Mouse (Mus musculus) embryonic fibroblast, embryonic 13.5 days (primary cell): Measurements from ENCODE around the gene Zgpat. TPM values are rescaled to one million over a fixed set of nuclear protein-coding genes. Genes with fewer than 3 reads are reported as not detected.

Experiments
- H3K27ac ChIP-seq: 2 replicates; pipeline ENCODE4 v1.5.1; 2012; ENCODE audit warnings: low read length, control low read depth, inconsistent platforms; ENCODE audit not compliant: insufficient read depth
- H3K4me1 ChIP-seq: 2 replicates; pipeline ENCODE4 v1.6.1; 2011; ENCODE audit warnings: low read length; ENCODE audit not compliant: control insufficient read depth, insufficient read depth
- H3K4me3 ChIP-seq: 2 replicates; pipeline ENCODE4 v1.5.1; 2011; ENCODE audit warnings: mild to moderate bottlenecking, control low read depth, low read length; ENCODE audit not compliant: insufficient read depth
- CTCF ChIP-seq: IDR thresholded peaks from 2 replicates; pipeline ENCODE4 v1.5.1; 2011; ENCODE audit warnings: mild to moderate bottlenecking, control low read depth, low read length, moderate library complexity, borderline replicate concordance; ENCODE audit not compliant: insufficient read depth
- POLR2A ChIP-seq: IDR thresholded peaks from 2 replicates; pipeline ENCODE4 v1.6.1; 2011; ENCODE audit warnings: low read depth, mild to moderate bottlenecking, control low read depth, low read length, moderate library complexity
- polyA plus RNA-seq: library from polyadenylated mRNA; stranded (reverse); fragments of >200 nt; gene quantifications from 2 replicates; pipeline ENCODE4 v1.2.4, GENCODE M21; 2011; ENCODE audit warnings: low read depth; ENCODE audit not compliant: missing spikeins, insufficient read length

The Zgpat gene
- polyA plus RNA-seq, 1 experiment: 19.1 TPM

DNA sequence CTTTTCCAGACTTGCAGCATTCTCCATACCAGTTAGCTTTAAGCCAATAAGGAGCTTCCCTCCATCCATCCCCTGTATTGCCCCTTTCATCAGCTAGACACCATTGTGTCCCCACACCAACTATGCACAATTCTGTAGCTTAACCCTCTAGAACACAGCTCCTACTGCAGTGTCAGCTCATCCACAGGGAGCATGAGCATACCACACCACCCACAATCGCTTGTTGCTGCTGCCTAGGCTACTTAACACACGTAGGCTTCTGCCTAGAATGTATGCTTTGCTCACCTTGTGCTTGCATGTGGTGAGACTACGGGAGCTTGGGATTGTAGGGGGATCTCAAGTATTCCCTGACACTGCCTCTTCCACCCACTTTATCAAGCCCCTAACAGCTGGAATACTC lies 7.9 kb upstream of the Zgpat start:
- no peak overlapping the region for H3K4me3 ChIP-seq
- no peak overlapping the region for H3K27ac ChIP-seq
- TF ChIP-seq CTCF (no peak), POLR2A (0 out of 2 replicates have a peak, but pooled peaks have one; percentile 5)
- H3K4me1 ChIP-seq: no peaks in the 10 kb centered on the region

DNA sequence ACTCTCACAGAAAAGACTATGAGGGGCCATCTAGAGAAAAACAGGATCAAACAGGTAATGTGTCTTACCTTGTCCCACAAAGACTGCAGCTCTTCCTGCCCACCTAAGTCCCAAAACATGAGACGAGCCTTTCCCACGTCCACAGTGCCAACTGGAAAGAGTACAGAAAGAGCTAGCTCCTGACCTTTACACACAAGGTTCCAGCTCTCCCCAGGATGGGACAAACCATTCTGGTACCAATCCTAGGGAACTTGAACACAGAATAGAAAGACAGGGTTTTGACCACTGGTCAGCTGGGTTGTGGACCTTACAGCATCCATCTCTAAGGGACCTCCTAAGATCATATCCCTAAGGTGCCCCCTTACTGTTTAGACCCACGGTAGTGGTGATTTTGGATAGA lies 782 bp upstream of the Zgpat start:
- peaks cover 2% of the 10 kb centered on the region; the same call in 1 of the 2 replicates for H3K4me1 ChIP-seq
- no peak overlapping the region for H3K27ac ChIP-seq
- peak overlapping the region; percentile 98 for H3K4me3 ChIP-seq
- TF ChIP-seq CTCF (no peak), POLR2A (no peak)

GRCm38 (mm10) chr2:181364487-181364859 lies 255 bp upstream of the Zgpat start:
- Histone ChIP-seq H3K4me1 (peaks cover 2% of the 10 kb centered on the region; the same call in 1 of the 2 replicates), H3K27ac (no peak overlapping the region), H3K4me3 (peak overlapping the region; percentile 98)
- TF ChIP-seq POLR2A (no peak), CTCF (no peak)

DNA sequence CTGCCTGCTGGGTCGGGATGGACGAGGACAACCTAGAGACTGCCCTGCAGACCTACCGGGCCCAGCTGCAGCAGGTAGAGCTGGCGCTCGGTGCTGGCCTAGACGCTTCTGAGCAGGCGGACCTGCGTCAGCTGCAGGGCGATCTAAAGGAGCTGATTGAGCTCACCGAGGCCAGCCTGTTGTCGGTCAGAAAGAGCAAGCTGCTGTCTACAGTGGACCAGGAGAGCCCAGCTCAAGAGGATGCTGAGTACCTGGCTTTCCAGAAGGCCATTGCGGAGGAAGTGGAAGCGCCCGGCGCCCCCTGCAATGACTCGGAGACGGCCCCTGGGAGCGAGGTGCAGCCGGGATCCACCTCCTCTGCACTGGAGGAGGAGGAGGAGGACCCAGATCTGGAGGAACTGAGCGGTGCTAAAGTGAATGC lies 937 bp downstream of the Zgpat start:
- TF ChIP-seq CTCF (no peak), POLR2A (no peak)
- Histone ChIP-seq H3K4me3 (peak overlapping the region; percentile 98), H3K4me1 (peaks cover 2% of the 10 kb centered on the region; the same call in 1 of the 2 replicates), H3K27ac (peak overlapping the region; percentile 74)

DNA sequence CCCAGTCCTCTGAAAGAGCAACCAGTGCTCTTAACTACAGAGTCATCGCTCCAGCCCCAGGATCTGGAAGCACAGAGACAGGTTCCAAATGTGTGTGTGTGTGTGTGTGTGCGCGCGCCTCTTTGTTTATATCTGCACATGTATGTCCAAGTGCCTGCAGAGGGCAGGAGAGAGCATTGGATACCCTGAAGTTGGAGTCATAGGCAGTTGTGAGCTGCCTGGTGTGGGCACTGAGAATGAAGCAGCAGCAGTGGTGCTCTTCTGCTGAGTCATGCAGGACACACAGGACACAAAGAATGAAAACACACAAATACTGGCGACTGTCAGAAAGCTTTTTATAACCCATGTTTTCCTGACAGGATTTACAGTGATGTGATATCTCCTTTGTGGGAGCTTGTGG lies 5.3 kb downstream of the Zgpat start:
- H3K4me3 ChIP-seq: no peak overlapping the region
- TF ChIP-seq POLR2A: no peak
- H3K27ac ChIP-seq: no peak overlapping the region
- H3K4me1 ChIP-seq: no peaks in the 10 kb centered on the region; the same call in 1 of the 2 replicates

GRCm38 (mm10) chr2:181375787-181376186 lies 11.1 kb downstream of the Zgpat start:
- no peaks in the 10 kb centered on the region for H3K4me1 ChIP-seq
- TF ChIP-seq CTCF (no peak), POLR2A (no peak)
- no peak overlapping the region for H3K4me3 ChIP-seq
- no peak overlapping the region for H3K27ac ChIP-seq

- no peak for TF ChIP-seq CTCF
- no peak for TF ChIP-seq POLR2A
- H3K4me1 ChIP-seq: no peaks in the 10 kb centered on the region
- no peak overlapping the region for H3K4me3 ChIP-seq
- no peak overlapping the region for H3K27ac ChIP-seq
Observed at GRCm38 (mm10) chr2:181377230-181377629, 12.5 kb downstream of the Zgpat start.

GRCm38 (mm10) chr2:181378701-181379100 lies 14.0 kb downstream of the Zgpat start:
- H3K27ac ChIP-seq: no peak overlapping the region
- no peak for TF ChIP-seq CTCF
- TF ChIP-seq POLR2A: no peak
- H3K4me3 ChIP-seq: no peak overlapping the region
- no peaks in the 10 kb centered on the region for H3K4me1 ChIP-seq

DNA sequence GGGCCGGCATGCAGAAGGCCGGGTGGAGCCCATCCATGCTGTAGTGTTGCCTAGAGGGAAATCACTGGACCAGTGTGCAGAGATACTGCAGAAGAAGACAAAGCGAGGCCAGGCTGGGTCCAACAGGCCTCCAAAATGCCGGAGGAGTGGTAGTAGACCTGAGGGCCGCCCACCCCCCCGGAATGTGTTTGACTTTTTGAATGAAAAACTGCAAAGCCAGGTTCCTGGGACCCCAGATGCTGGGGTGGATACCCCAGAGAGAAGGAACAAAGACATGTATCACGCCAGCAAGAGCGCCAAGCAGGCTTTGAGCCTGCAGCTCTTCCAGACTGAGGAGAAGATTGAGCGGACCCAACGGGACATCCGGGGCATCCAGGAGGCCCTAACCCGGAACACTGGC lies 15.1 kb downstream of the Zgpat start, which contains the start of gene Lime1:
TSS of gene Lime1 (plus strand) at position 301 of the 400 bp plus-strand sequence.
- TF ChIP-seq POLR2A: no peak
- TF ChIP-seq CTCF: no peak
- no peak within 1 kb of the TSS for H3K4me3 ChIP-seq
- H3K27ac ChIP-seq: no peak within 1 kb of the TSS
- no peaks in the 10 kb centered on the region for H3K4me1 ChIP-seq

DNA sequence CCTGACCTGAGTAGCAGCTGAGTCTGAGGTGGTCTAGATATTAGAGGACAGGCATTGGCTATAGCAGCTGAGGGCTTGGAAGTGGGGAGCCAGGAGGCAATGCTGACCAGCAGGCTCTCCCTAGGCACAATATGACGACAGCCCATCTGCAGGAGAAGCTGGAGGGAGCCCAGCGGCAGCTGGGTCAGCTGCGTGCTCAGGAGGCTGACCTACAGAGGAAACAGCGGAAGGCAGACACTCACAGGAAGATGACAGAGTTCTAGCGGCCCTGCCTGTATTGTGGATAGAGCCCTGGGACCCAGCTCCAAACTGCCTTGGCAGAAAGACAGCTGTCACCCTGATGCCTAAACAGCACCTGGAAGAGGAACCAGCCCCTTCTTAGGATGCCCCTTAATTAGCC lies 15.5 kb downstream of the Zgpat start:
- Histone ChIP-seq H3K4me1 (no peaks in the 10 kb centered on the region), H3K4me3 (no peak overlapping the region), H3K27ac (no peak overlapping the region)
- TF ChIP-seq POLR2A: no peak
- no peak for TF ChIP-seq CTCF

GRCm38 (mm10) chr2:181381107-181381506 lies 16.4 kb downstream of the Zgpat start:
- H3K4me3 ChIP-seq: no peak overlapping the region
- no peak for TF ChIP-seq POLR2A
- no peak for TF ChIP-seq CTCF

More at GRCm38 (mm10) chr2:181381107-181381506, 16.4 kb downstream of the Zgpat start:
- H3K4me1 ChIP-seq: no peaks in the 10 kb centered on the region
- H3K27ac ChIP-seq: no peak overlapping the region
